8 mouse cellular contexts compared by ENCODE assay signal in genomic region chr10:78244438-78245224, GRCm38 (mm10). TPM values are rescaled to one million over a fixed set of nuclear protein-coding genes. Genes with fewer than 3 reads are reported as not detected.
DNase-seq lines count a peak whose midpoint lies in the region; ATAC-seq lines count a peak whose summit lies in the region.

TSS of gene Trappc10 (minus strand) at chr10:78244641.

- peak; percentile 97 for ATAC-seq in hindbrain, embryonic 11.5 days (ENCODE audit: low FRiP score)

- H3K27me3 ChIP-seq in hindbrain, embryonic 11.5 days (ENCODE audit: control insufficient read depth, insufficient read depth, low read length), result no peaks in the 10 kb centered on the region

- DNase-seq in MEL-GATA-1-ER (ENCODE audit: extremely low read depth, low read depth), result peak; percentile 63
- peak; percentile 82 for DNase-seq in cerebellum, adult 9-10 months
- peak; percentile 67 to 87 for DNase-seq in frontal cortex, adult 2 months (ENCODE audit: extremely low spot score in 1 of 2, low spot score in 1 of 2)
- peak; percentile 92 for DNase-seq in hindbrain, embryonic 11.5 days (ENCODE audit: low spot score)
- peak; percentile 83 to 89 for DNase-seq in layer of hippocampus, postnatal 10 days (ENCODE audit: low spot score in 2 of 2)
- peak; percentile 92 for DNase-seq in lung, postnatal 10 days
- DNase-seq in ovary, postnatal 36 days (ENCODE audit: low spot score), result peak; percentile 88
- DNase-seq in thymus, postnatal 25 days, result peak; percentile 85

- H3K9ac ChIP-seq in hindbrain, embryonic 11.5 days (ENCODE audit: low read depth, low read length), result peak within 1 kb of the TSS; percentile 79

- no peaks in the 10 kb centered on the region for H3K9me3 ChIP-seq in hindbrain, embryonic 11.5 days (ENCODE audit: control insufficient read depth, low read length)

- peak within 1 kb of the TSS; percentile 91 for H3K4me3 ChIP-seq in hindbrain, embryonic 11.5 days (ENCODE audit: low read depth, low read length)

- under 1% methylated on average over 64 of the region's 74 CpGs for WGBS in hindbrain, embryonic 11.5 days

- H3K4me1 ChIP-seq in hindbrain, embryonic 11.5 days (replicated peaks; ENCODE audit: control insufficient read depth, insufficient read depth, low read length), result no peaks in the 10 kb centered on the region; the same call in 1 of the 2 replicates

- H3K4me2 ChIP-seq in hindbrain, embryonic 11.5 days (replicated peaks; ENCODE audit: low read depth, low read length), result peak within 1 kb of the TSS; percentile 89

- H3K36me3 ChIP-seq in hindbrain, embryonic 11.5 days (ENCODE audit: control insufficient read depth, insufficient read depth, low read length), result no peaks in the 10 kb centered on the region

- H3K27ac ChIP-seq in hindbrain, embryonic 11.5 days (ENCODE audit: low read depth, low read length), result peak within 1 kb of the TSS; percentile 43; the same call in 1 of the 2 replicates

RNA-seq across cellular contexts. Expression of gene Trappc10, which starts in this region (rescaled TPM):
- polyA plus RNA-seq in frontal cortex, adult 2 months (2012; rRNA removed), result 53.7 and 63.0 TPM in 2 replicates
- 17.7 and 21.2 TPM in 2 replicates for polyA plus RNA-seq in hindbrain, embryonic 11.5 days (2014; fragmentation: Nextera tagmentation; extraction: Ambion mirVana)
- total RNA-seq in layer of hippocampus, postnatal 10 days (2021), result 10 to 100 TPM; 74.0 to 78.5 TPM

Comparison
In these comparisons a context has a peak if more than half of its experiments do, and no peak if none do; other contexts are left out.
1. Peak in every context shown above with its lines: DNase-seq, ATAC-seq, H3K4me3 ChIP-seq and H3K27ac ChIP-seq.